Comparison of ENCODE assay signal across 8 mouse cellular contexts in the genomic region with DNA sequence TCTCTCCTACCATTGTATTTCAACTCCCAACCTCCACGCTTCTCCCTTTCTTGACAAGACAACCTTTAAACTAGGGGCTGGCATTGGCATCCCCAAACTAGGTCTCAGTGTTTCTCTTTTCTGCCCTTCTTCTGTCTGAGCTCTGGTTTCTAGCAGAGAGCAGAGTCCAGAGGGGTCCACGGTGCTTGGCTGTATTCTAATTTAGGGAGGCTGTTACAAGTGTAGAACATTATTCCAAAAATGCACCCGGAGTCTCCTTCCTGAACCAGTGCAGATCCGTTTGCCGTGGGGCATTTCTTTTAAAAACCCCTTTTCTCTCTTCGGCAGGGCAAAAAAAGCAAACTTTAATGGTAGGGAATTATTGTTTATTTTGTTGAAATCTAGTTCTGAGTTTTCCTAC. TPM values are rescaled to one million over a fixed set of nuclear protein-coding genes. Genes with fewer than 3 reads are reported as not detected.
DNase-seq lines count a peak whose midpoint lies in the region; ATAC-seq and TF ChIP-seq lines count a peak whose summit lies in the region.

No protein-coding gene starts in this region.

- 3% methylated on average over 6 of the region's 6 CpGs for WGBS in heart, embryonic 12.5 days
- WGBS in heart, embryonic 15.5 days = 4% methylated on average over 6 of the region's 6 CpGs
- WGBS in liver, embryonic 11.5 days = 2% methylated on average over 6 of the region's 6 CpGs
- WGBS in stomach, embryonic 15.5 days = 2% methylated on average over 6 of the region's 6 CpGs

- ATAC-seq in heart, embryonic 12.5 days (ENCODE audit: insufficient number of reproducible peaks, low FRiP score) = no peak
- ATAC-seq in heart, embryonic 15.5 days (replicated peaks; ENCODE audit: insufficient number of reproducible peaks, insufficient read depth, low FRiP score, low read depth) = no peak
- no peak for ATAC-seq in liver, embryonic 11.5 days (replicated peaks; ENCODE audit: low FRiP score)
- no peak for ATAC-seq in stomach, embryonic 15.5 days (ENCODE audit: insufficient read depth, low FRiP score, low read depth)
- no peak for ATAC-seq in granulocyte monocyte progenitor cell, adult 5-6 weeks (replicated peaks; ENCODE audit: poor library complexity, severe bottlenecking)

- peaks cover 62% of the 10 kb centered on the region for H3K4me1 ChIP-seq in heart, embryonic 12.5 days (replicated peaks)
- peaks cover 5 to 28% of the 10 kb centered on the region in 2 experiments for H3K4me1 ChIP-seq in ES-E14 (ENCODE audit: control insufficient read depth in 2 of 2, insufficient read depth in 2 of 2, low read length in 2 of 2, poor library complexity in 1 of 2)
- H3K4me1 ChIP-seq in heart, embryonic 15.5 days (replicated peaks) = peaks cover 52% of the 10 kb centered on the region
- peaks cover 49% of the 10 kb centered on the region for H3K4me1 ChIP-seq in liver, embryonic 11.5 days (replicated peaks; ENCODE audit: control insufficient read depth, insufficient read depth, low read length)
- H3K4me1 ChIP-seq in stomach, embryonic 15.5 days = peaks cover 53% of the 10 kb centered on the region

- peak overlapping the region; percentile 19; the same call in 1 of the 2 replicates for H3K9ac ChIP-seq in heart, embryonic 12.5 days
- peak overlapping the region; percentile 24; the same call in 1 of the 2 replicates for H3K9ac ChIP-seq in ES-E14 (ENCODE audit: insufficient read depth, low read depth, low read length, poor library complexity, severe bottlenecking)
- H3K9ac ChIP-seq in heart, embryonic 15.5 days = peak overlapping the region; percentile 30; the same call in 1 of the 2 replicates
- H3K9ac ChIP-seq in liver, embryonic 11.5 days (ENCODE audit: low read depth, low read length) = peak overlapping the region; percentile 56
- peak overlapping the region; percentile 13; the same call in 1 of the 2 replicates for H3K9ac ChIP-seq in stomach, embryonic 15.5 days

- H3K4me2 ChIP-seq in heart, embryonic 12.5 days = peak overlapping the region; percentile 82
- peak overlapping the region; percentile 89 for H3K4me2 ChIP-seq in heart, embryonic 15.5 days
- H3K4me2 ChIP-seq in liver, embryonic 11.5 days = peak overlapping the region; percentile 95
- peak overlapping the region; percentile 75 for H3K4me2 ChIP-seq in stomach, embryonic 15.5 days

- DNase-seq in heart, adult 11 months = no peak
- DNase-seq in ES-E14 (ENCODE audit: low read depth, low spot score) = no peak
- no peak for DNase-seq in liver, embryonic 11.5 days (ENCODE audit: low spot score)
- no peak for DNase-seq in left cerebral cortex, postnatal 36 days (ENCODE audit: low spot score in 2 of 2)

- intact Hi-C loops in left cerebral cortex, postnatal 36 days (cut with DNase I) = loop anchor here (1.0 to 10.0 kb wide), 6 partner anchors 43 to 295 kb away; partner anchors contain the start of genes Cyb5rl, Lexm and Mrpl37

- H3K27ac ChIP-seq in heart, embryonic 12.5 days (ENCODE audit: poor library complexity, severe bottlenecking) = peak overlapping the region; percentile 98
- H3K27ac ChIP-seq in ES-E14 (ENCODE audit: insufficient read depth, low read depth, low read length, poor library complexity, severe bottlenecking) = peak overlapping the region; percentile 66; the same call in 1 of the 2 replicates
- H3K27ac ChIP-seq in heart, embryonic 15.5 days = peak overlapping the region; percentile 98
- H3K27ac ChIP-seq in liver, embryonic 11.5 days (ENCODE audit: low read depth, low read length) = peak overlapping the region; percentile 100
- peak overlapping the region; percentile 98 for H3K27ac ChIP-seq in stomach, embryonic 15.5 days

- H3K4me3 ChIP-seq in heart, embryonic 12.5 days = peak overlapping the region; percentile 88
- H3K4me3 ChIP-seq in ES-E14 (ENCODE audit: insufficient read depth in 1 of 2, low read depth in 1 of 2, low read length in 2 of 2, poor library complexity in 1 of 2, severe bottlenecking in 1 of 2) = peak overlapping the region; percentile 15 to 77; a peak in 2 of 4 replicates
- peak overlapping the region; percentile 97 for H3K4me3 ChIP-seq in heart, embryonic 15.5 days
- H3K4me3 ChIP-seq in liver, embryonic 11.5 days (ENCODE audit: low read depth, low read length) = peak overlapping the region; percentile 100
- peak overlapping the region; percentile 72 for H3K4me3 ChIP-seq in stomach, embryonic 15.5 days (replicated peaks)

- no peaks in the 10 kb centered on the region for H3K9me3 ChIP-seq in heart, embryonic 12.5 days (replicated peaks)
- no peaks in the 10 kb centered on the region for H3K9me3 ChIP-seq in ES-E14 (ENCODE audit: control insufficient read depth, insufficient read depth, low read depth, low read length)
- H3K9me3 ChIP-seq in heart, embryonic 15.5 days (replicated peaks) = no peaks in the 10 kb centered on the region
- no peaks in the 10 kb centered on the region for H3K9me3 ChIP-seq in liver, embryonic 11.5 days (ENCODE audit: control insufficient read depth, low read length)
- H3K9me3 ChIP-seq in stomach, embryonic 15.5 days = no peaks in the 10 kb centered on the region

- in situ Hi-C loops in ES-E14 (cut with MboI; ENCODE audit: low sequenced_read_pairs in 2 of 2, unreplicated experiment in 2 of 2) = loop anchor here in 1 of 2 experiments (10.0 kb wide), 1 partner anchor 65 kb away; no protein-coding TSS in a partner anchor

- H3K27me3 ChIP-seq in heart, embryonic 12.5 days (replicated peaks) = no peaks in the 10 kb centered on the region
- no peaks in the 10 kb centered on the region for H3K27me3 ChIP-seq in heart, embryonic 15.5 days
- no peaks in the 10 kb centered on the region for H3K27me3 ChIP-seq in liver, embryonic 11.5 days (replicated peaks; ENCODE audit: control insufficient read depth, insufficient read depth, low read length)
- no peaks in the 10 kb centered on the region for H3K27me3 ChIP-seq in stomach, embryonic 15.5 days (replicated peaks)

- peaks cover 9% of the 10 kb centered on the region for H3K36me3 ChIP-seq in heart, embryonic 12.5 days
- H3K36me3 ChIP-seq in ES-E14 (ENCODE audit: control insufficient read depth, insufficient read depth, low read length, poor library complexity, severe bottlenecking) = peaks cover 11% of the 10 kb centered on the region
- no peaks in the 10 kb centered on the region for H3K36me3 ChIP-seq in heart, embryonic 15.5 days
- H3K36me3 ChIP-seq in liver, embryonic 11.5 days (ENCODE audit: control insufficient read depth, insufficient read depth, low read length) = peaks cover 13% of the 10 kb centered on the region
- H3K36me3 ChIP-seq in stomach, embryonic 15.5 days = 0 out of 2 replicates have a peak, but pooled peaks cover 4% of the 10 kb centered on the region

TF ChIP-seq in ES-E14, 5 proteins besides CTCF, POLR2A, EP300 and RAD21:
- TF ChIP-seq ZC3H11A (IDR thresholded peaks at IDR 0.05; ENCODE audit: borderline replicate concordance, low read depth, low read length) (no peak), CHD2 (IDR thresholded peaks at IDR 0.05; ENCODE audit: low read depth, low read length) (no peak), HCFC1 (IDR thresholded peaks at IDR 0.05; ENCODE audit: borderline replicate concordance, insufficient read depth, low read length) (no peak), ZNF384 (IDR thresholded peaks at IDR 0.05; ENCODE audit: low read depth, low read length) (no peak), MAFK (IDR thresholded peaks at IDR 0.05; ENCODE audit: insufficient read depth, low read depth, low read length) (no peak)

RNA-seq across cellular contexts. Expression of gene Ssbp3, which starts 0.7 kb away (rescaled TPM):
- polyA plus RNA-seq in heart, embryonic 12.5 days (2016; fragmentation: Nextera tagmentation; extraction: Ambion mirVana) = 101 and 105 TPM in 2 replicates
- total RNA-seq in ES-E14 (2012; rRNA removed) = 42.3 and 42.6 TPM in 2 replicates
- 53.3 and 69.1 TPM in 2 replicates for polyA plus RNA-seq in heart, embryonic 15.5 days (2015; fragmentation: Nextera tagmentation; extraction: Ambion mirVana)
- 71.1 and 89.0 TPM in 2 replicates for polyA plus RNA-seq in liver, embryonic 11.5 days (2014; fragmentation: Nextera tagmentation; extraction: Ambion mirVana)
- 92.4 and 98.5 TPM in 2 replicates for polyA plus RNA-seq in stomach, embryonic 15.5 days (2015; fragmentation: Nextera tagmentation; extraction: Ambion mirVana)
- total RNA-seq in left cerebral cortex, postnatal 36 days (2021) = 100 to 1,000 TPM; 160 to 182 TPM
- 43.2 and 54.1 TPM in 2 replicates for total RNA-seq in granulocyte monocyte progenitor cell, adult 5-6 weeks (2014; fragmentation: Nextera tagmentation)
- 12.9 and 19.2 TPM in 2 replicates for total RNA-seq in granulocyte monocyte progenitor cell, adult 5-6 weeks (2017)

Comparison
In these comparisons a context has a peak if more than half of its experiments do, and no peak if none do; other contexts are left out.
1. H3K4me3 ChIP-seq: peak in every context shown above with its lines; median percentile 100 in liver, embryonic 11.5 days; 97 in heart, embryonic 15.5 days; 88 in heart, embryonic 12.5 days; 72 in stomach, embryonic 15.5 days; 46 in ES-E14.